Mouse (Mus musculus) spleen, adult 12 weeks (tissue): ENCODE data around the gene Bmpr1a.

Experiments
- DNase-seq: peaks from one replicate; pipeline ENCODE4 v3.0.0; 2022; ENCODE audit warnings: low spot score

Bmpr1a gene

DNA sequence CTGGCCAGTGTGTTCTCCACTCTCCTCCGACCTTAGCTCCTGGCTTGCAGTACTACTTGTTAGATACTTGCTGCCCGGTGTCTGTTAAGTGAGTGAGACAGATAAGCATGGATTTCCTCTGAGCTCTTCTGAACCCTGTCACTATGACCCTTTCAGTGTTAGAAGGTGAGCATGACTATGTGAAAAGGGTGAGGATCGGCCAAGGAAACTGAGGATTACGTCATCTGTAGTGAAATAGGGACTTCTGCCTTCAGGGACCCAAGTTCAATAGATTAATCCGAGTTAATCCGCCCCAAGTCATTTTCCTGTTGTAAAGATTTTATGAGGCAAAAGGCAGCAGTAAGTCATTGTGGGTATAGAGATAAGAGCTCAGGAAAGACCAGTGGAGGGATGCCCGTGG is 2.2 kb upstream of the Bmpr1a start:
- DNase-seq = no peak

DNA sequence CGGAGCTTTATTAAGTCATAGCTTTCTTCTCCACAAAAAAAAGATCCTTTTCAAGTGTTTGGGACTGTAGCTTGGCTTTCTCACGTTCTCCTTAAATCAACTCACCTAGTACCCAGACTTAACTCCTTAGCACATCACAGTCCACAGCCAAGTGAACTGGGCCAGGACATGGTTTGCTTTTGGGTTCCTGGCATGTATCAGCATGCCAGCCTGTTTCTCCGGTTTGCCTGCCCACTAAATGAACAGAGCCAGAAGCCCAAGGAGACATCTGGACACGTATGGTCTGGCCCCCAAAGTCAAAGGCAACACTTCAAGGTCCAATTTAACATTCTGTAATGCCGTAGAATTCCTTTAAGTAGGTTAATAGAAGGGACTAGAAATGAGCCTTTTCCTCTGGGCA is 1.2 kb upstream of the Bmpr1a start:
- DNase-seq = no peak

DNA sequence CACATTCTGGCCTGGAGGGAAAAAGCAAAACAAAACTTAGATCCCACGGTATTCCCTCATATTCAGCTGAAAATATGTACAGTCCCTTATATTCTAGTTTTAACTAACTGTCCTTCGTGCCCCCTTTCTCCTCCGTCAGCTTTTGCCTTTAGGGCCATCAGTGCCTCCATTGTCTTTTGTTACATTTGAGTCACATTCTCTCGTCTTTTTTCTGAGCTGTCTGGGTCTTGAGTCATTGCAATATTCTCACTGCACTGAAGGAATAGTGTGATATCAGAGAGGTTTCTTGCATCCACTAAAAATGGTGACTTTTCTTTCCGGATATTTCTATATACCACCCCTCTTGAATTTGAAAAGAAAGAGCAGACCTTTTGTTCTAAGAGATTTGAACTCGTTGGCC is 618 bp upstream of the Bmpr1a start:
- no peak for DNase-seq

DNA sequence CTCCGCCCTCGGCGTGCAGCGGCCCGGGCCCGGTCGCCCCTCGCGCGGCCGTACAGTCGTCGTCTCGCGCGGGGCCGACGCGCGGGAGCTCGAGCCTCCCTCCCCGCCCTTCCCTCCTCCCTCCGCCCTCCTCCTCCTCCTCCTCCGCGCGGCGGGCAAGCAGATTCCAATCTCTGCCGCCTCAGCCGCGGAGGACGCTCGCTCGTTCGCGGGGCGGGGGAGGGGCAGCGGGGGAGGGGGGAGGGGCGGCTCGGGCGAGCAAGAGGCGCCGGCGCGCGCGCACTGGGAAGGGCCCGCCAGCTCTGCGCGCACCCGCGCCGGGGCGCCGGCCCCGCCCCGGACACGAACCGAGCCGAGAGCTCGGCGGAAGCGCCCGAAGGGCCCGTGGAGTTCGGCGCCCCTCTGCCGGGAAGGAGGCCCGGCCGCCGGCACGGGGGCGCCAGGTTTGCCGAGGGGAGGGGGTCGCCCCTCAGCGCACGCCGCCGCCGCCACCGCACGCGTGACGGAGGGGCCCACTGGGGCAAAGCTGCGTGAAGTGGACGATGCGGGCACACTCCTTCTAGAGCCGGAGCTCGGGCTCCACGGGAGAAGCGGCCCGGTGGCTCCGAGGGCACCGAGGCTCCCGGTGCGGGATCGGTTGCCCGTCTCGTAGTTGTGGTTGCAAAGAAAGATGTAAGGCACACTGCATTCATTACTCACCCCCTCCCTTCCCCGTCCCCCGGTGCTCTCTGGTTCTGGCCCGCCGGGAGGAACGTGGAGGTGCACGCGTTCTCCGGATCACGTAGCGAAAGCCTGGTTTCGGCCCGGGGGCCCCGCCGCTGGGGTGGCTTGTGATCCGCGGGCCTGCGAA is 441 bp downstream of the Bmpr1a start:
- DNase-seq = no peak

- DNase-seq = no peak
Measured at GRCm38 (mm10) chr14:34501804-34502474, 1.2 kb downstream of the Bmpr1a start.

DNA sequence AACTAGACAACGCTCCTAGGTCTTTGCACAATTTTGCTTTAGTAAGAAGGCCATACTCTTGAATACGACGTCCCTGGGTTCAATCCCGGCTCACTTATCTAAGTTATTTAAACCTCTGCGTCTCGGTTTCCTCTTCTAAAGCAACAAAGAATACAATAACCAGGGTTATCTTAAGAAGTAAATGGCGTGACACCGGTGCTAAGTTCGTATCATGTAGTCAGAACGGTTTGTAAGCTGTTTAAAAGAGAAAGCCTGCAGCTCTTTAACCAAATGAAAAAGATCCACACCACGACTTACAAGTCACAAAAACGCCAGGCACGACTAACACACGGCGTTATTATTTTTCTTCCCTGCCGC is 1.7 kb downstream of the Bmpr1a start:
- DNase-seq = no peak

DNA sequence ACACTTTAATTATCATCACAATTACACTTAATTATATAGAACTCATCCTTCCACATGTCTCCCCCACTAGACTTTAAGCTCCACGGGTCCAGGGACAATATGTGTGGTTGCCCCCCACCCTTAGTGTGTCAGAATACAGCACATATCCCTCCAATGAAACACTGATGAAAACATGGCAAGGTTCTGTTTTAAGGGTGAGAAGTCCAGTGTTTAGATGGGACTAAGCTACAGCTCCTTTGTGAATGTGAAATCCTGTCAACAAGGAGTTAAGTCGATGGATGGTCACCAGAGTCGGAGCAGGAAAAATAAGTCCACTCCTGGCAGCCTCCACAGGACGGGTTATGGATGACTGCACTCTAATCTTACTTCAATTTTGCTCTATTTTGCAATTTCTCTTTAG is 2.8 kb downstream of the Bmpr1a start:
- no peak for DNase-seq

GRCm38 (mm10) chr14:34499664-34500063 is 3.5 kb downstream of the Bmpr1a start:
- no peak for DNase-seq

GRCm38 (mm10) chr14:34497346-34497745 is 5.8 kb downstream of the Bmpr1a start:
- DNase-seq = no peak

- no peak for DNase-seq
Measured at GRCm38 (mm10) chr14:34493682-34494081, 9.5 kb downstream of the Bmpr1a start.

DNA sequence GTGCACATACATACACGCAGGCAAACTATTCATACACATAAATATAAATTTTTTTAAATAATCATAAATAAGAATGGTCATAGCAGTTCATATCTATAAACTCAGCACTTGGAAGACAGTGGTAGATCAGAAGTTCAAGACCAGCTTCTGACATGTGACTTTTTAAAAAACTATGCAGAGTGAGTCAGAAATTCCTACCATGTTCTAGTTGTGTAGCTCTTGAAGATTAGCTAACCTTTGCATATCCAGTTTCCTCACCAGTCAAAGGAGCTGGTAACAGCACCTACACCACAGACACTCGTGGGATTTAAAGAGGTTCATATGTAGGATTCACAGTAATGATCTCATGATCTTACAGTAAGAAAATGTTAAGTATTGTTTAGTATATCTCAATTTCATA is 10.5 kb downstream of the Bmpr1a start:
- no peak for DNase-seq

GRCm38 (mm10) chr14:34490965-34491364 is 12.2 kb downstream of the Bmpr1a start:
- DNase-seq = no peak

DNA sequence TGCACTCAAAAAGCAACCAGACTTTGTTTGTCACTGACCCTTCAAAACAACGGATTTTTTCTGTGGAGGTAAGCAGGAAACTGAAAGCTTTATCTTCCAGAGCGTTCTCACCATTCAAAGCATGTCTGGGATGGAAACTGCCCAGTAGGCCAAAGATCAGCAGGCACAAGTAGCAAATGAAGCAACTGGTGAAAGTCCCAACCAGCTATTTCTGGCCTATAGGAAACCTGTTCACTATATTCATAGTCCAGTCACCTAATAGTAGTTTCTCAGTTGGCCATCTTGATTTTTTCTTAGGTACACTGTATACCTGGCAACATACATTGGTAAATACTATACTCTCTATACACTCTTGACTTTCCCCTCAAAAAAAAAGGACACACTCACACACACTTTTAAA is 13.2 kb downstream of the Bmpr1a start:
- no peak for DNase-seq

- no peak for DNase-seq
Measured at GRCm38 (mm10) chr14:34486169-34486568, 17.0 kb downstream of the Bmpr1a start.

DNA sequence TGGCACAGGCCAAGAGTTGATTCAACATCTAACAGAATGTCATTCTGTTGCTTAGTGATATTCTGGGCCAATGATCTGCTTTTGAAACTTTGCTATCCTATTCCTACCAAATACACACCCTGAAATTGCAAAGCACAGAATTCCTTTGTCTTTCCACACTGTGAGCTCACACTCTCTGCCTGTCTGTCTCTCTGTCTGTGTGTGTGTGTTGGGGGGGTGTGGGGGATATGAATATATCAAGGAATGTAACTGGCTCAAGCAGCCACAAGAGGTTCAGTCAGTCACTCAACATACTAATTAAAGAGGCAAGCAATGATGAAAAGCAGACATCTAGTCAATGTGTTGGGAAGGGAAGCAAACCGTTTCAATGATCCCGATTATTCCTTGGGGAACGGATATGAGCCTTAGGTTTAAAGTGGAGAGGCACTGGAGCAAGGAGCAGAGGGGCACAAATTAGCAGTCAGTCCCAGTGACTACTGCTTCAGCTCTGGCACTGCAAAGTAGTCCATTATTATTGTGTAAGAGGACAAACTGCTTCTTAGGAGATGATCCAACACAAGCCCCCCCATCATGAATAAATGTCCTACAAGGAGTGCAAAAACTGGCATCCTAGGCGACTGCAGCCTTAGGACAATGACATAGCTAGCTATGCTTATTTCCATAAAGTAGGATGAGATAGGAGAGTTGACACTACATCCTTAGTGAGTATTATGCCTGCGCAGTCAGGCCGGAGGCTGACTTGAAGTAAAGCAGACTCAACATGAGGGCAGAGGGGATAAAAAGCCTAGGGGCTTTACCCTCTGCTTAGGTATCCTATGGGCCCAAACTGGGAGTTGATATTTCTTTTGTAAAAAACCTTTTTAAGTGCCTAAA is 19.4 kb downstream of the Bmpr1a start:
- DNase-seq = no peak

DNA sequence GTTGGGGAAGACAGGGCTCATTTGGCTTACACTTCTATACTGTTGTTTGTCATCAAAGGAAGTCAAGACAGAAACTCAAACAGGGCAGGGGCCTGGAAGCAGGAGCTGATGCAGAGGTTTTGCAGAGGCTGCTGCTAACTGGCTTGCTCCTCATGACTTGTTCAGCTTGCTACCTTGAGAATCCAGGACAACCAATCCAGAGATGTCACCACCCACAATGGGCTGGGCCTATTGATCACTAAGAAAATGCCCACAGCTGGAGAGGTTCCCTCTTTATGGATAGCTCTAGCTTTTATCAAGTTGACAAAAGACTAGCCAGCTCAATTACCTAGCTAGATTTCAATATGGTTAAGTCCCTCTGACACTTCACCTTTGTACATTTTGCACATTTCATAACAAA is 31.6 kb downstream of the Bmpr1a start:
- no peak for DNase-seq

DNA sequence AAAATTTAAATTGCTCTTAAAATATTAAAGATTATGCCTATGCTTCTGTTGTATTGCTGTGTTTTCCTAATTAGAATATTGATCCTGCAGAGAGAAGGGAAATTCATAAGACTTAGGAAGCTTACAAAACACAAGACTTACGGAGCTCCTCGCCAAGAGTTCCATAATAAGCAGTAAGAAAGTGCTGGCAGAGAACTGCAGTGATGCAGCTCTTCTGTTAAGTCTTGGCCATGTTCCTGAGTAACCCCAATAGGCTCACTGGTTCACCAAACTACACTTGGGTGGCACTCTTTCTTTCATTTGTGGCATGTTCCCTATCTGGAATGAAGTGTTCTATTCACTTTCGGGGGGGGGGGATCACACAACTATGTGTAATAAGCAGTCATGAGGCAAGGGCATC is 36.9 kb downstream of the Bmpr1a start:
- no peak for DNase-seq

- no peak for DNase-seq
Measured at GRCm38 (mm10) chr14:34459386-34459785, 43.8 kb downstream of the Bmpr1a start.

DNA sequence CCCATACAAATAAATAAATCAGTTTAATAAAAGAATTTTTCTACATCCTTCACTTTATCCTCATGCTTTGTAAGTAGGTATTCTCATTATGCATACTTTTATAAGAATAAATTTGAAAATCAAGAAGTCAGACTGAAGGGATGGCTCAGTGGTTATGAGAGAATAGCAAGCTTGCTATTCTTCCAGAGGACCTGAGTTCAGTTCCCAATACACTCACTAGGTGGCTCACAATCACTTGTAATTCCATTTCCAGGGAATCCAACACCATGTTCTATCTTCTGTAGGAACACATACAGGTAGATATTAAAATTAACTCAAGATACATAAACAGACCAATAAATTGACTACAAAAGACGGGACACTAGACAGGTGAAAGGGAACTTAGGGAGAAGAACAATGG is 44.3 kb downstream of the Bmpr1a start:
- DNase-seq = no peak

GRCm38 (mm10) chr14:34454282-34454681 is 48.9 kb downstream of the Bmpr1a start:
- no peak for DNase-seq

DNA sequence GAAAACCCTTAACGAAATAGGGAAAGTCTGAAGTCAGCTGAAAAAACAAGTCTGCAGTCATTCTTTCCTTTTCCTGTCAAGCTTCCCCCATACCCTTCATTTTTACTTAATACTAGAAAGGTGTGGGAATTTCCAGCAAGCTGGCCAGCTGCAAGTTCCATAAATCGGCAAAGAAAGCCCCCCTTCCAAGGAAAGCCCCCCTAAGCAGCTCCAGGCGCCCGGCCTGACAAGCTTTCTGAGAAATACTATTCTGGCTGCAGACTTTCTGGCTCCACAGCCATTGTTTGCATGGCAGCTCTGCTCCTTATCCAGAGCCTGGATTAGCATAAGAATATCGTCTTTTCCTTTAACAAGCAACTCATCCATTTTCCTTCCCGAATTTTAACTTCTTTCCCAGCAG is 49.5 kb downstream of the Bmpr1a start:
- DNase-seq = no peak

DNA sequence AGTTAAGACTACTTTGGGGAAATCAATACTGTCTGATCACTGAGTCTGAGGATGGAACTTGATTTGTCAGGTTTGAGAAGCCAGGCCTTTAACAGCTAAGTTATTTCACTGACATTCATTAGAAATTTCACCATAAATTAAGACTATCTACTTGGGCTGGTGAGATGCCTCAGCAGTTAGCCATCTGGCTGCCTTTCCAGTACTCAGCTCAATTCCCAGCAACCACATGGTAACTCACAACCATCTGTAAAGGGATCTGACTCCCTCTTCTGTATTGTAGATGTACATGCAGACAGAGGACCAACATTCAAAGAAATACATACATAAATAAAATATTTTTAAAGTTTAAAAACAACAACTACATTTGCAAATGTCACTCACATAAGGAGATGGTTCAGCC is 51.3 kb downstream of the Bmpr1a start:
- DNase-seq = no peak

- DNase-seq = no peak
Measured at GRCm38 (mm10) chr14:34450451-34450850, 52.7 kb downstream of the Bmpr1a start.
